21 mouse cellular contexts compared by ENCODE assay signal in genomic region chr3:107583893-107584292, GRCm38 (mm10). TPM values are rescaled to one million over a fixed set of nuclear protein-coding genes. Genes with fewer than 3 reads are reported as not detected.
"Had no signal": no experiment of that assay in that cellular context is flagged by ENCODE, and none has a peak within 500 bp of the region (broad histone marks: within the 10 kb centered on the region; RNA-seq: fewer than 3 reads in every experiment).

No protein-coding gene starts in this region.

- ATAC-seq: liver, postnatal 0 days had no signal

- H3K36me3 ChIP-seq: liver, embryonic 13.5 days; lung, embryonic 15.5 days; midbrain, embryonic 12.5 days had no signal

- H3K9me3 ChIP-seq: liver, embryonic 13.5 days; lung, embryonic 15.5 days; megakaryocyte, embryonic 14.5 days; midbrain, embryonic 12.5 days had no signal

- H3K4me2 ChIP-seq: liver, embryonic 13.5 days had no signal

- H3K9ac ChIP-seq: liver, embryonic 13.5 days; liver, postnatal 0 days; lung, embryonic 15.5 days; midbrain, embryonic 12.5 days had no signal

- H3K27ac ChIP-seq: layer of hippocampus, adult 2 months; liver, embryonic 13.5 days; lung, embryonic 15.5 days; macrophage; midbrain, embryonic 12.5 days; stomach, postnatal 0 days had no signal

- H3K4me3 ChIP-seq: liver, embryonic 13.5 days had no signal

- DNase-seq: kidney, adult 8-10 months; kidney, postnatal 4 days; left cerebral cortex, postnatal 4 days; liver, embryonic 13.5 days; liver, postnatal 0 days; lung, postnatal 14 days; thymus, postnatal 14 days had no signal

RNA-seq across cellular contexts. Expression of gene Alx3, which starts 10.9 kb away (rescaled TPM):
- total RNA-seq: neutrophil, adult 5-6 weeks had no signal
- polyA plus RNA-seq: kidney, embryonic 16.5 days; liver, postnatal 0 days; macrophage; stomach, postnatal 0 days; urinary bladder, adult 2 months had no signal

RNA-seq across cellular contexts. Expression of gene Ubl4b, which starts 29.0 kb away (rescaled TPM):
- total RNA-seq: layer of hippocampus, adult 2 months; layer of hippocampus, postnatal 14 days; left cerebral cortex, adult 18-20 months; left cerebral cortex, postnatal 10 days; midbrain, postnatal 0 days; neutrophil, adult 5-6 weeks had no signal
- polyA plus RNA-seq: kidney, embryonic 16.5 days; liver, embryonic 13.5 days; liver, postnatal 0 days; lung, embryonic 15.5 days; macrophage; midbrain, embryonic 12.5 days; midbrain, postnatal 0 days; neural tube, embryonic 11.5 days; stomach, postnatal 0 days; urinary bladder, adult 2 months had no signal

RNA-seq across cellular contexts. Expression of gene Gm10961, which starts 47.2 kb away (rescaled TPM):
- total RNA-seq: layer of hippocampus, adult 2 months; layer of hippocampus, postnatal 14 days; left cerebral cortex, adult 18-20 months; left cerebral cortex, postnatal 10 days; left cerebral cortex, postnatal 4 days; midbrain, postnatal 0 days; neutrophil, adult 5-6 weeks had no signal
- polyA plus RNA-seq: kidney, embryonic 16.5 days; liver, embryonic 13.5 days; liver, postnatal 0 days; lung, embryonic 15.5 days; macrophage; midbrain, embryonic 12.5 days; midbrain, postnatal 0 days; neural tube, embryonic 11.5 days; stomach, postnatal 0 days; urinary bladder, adult 2 months had no signal
